Mouse (Mus musculus): Measurements from ENCODE around the gene Gfer. TPM values are rescaled to one million over a fixed set of nuclear protein-coding genes. Genes with fewer than 3 reads are reported as not detected.

Gfer gene
- polyA plus RNA-seq, 1 experiment from 2014 or later: 27.7 TPM

GRCm38 (mm10) chr17:24737135-24737810 lies 41.3 kb upstream of the Gfer start:
- Histone ChIP-seq H3K4me2 (replicated peaks; ENCODE audit: low read depth) (peak overlapping the region; percentile 87), H3K4me1 (replicated peaks; ENCODE audit: control insufficient read depth, insufficient read depth) (peaks cover 7% of the 10 kb centered on the region; the same call in 1 of the 2 replicates), H3K27ac (replicated peaks) (peak overlapping the region; percentile 83), H3K27me3 (ENCODE audit: control insufficient read depth, insufficient read depth, low read length) (no peaks in the 10 kb centered on the region), H3K9me3 (ENCODE audit: control insufficient read depth, low read length) (no peaks in the 10 kb centered on the region), H3K9ac (ENCODE audit: low read length) (peak overlapping the region; percentile 79), H3K4me3 (ENCODE audit: low read depth, low read length) (peak overlapping the region; percentile 65), H3K36me3 (ENCODE audit: control insufficient read depth, insufficient read depth, low read length) (peaks cover 11% of the 10 kb centered on the region; the same call in 1 of the 2 replicates)
- TF ChIP-seq CTCF (IDR thresholded peaks at IDR 0.05; ENCODE audit: low read depth) (peak; percentile 50), EP300 (optimal IDR thresholded peaks at IDR 0.05) (no peak)
- 16% methylated on average over 8 of the region's 8 CpGs for WGBS
- DNase-seq (ENCODE audit: low spot score): no peak
- ATAC-seq (ENCODE audit: low FRiP score, low TSS enrichment): no peak

DNA sequence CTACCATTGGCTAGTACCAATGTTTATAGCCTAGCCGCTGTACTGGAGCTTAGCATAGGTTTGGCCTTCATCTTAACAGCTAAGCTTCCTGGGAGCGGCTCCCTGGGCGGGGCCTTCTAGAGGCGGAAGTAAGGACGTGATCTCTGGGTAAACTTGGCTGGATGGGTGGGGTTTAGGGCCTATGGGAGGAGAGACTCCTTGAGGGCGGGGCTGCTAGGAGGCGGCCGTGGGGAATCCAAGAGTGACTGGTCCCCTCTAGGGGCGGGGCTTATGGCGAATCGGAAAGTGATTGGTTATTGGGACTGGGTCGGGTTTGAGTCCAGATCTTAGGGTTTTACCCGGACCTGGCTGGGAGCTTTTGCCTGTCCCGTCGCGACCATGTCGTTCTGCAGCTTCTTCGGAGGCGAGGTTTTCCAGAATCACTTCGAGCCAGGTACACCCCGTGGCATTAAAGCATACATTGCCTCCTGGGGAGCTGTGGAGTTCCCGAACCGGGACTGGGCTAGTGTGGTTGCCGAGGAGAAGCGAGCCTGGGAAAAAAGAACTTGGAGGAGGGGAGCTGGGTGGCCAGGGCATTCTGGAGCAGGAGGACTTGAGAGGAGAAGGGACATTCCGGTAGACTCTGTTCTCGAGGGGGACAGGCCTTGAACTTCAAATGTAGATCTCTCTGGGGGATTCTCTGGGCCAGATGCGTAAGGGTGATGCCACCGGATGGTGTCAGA lies 40.5 kb upstream of the Gfer start, which contains the start of gene Msrb1:
Msrb1 (plus strand) TSS at position 313 of the 722 bp plus-strand sequence.
- 0 out of 2 replicates have a peak, but pooled peaks have one; percentile 1 for TF ChIP-seq CTCF (IDR thresholded peaks at IDR 0.05; ENCODE audit: low read depth)
- TF ChIP-seq EP300 (optimal IDR thresholded peaks at IDR 0.05): no peak
- H3K4me1 ChIP-seq (replicated peaks; ENCODE audit: control insufficient read depth, insufficient read depth): peaks cover 7% of the 10 kb centered on the region; the same call in 1 of the 2 replicates
- no peaks in the 10 kb centered on the region for H3K27me3 ChIP-seq (ENCODE audit: control insufficient read depth, insufficient read depth, low read length)
- H3K9ac ChIP-seq (ENCODE audit: low read length): peak within 1 kb of the TSS; percentile 79
- H3K4me3 ChIP-seq (ENCODE audit: low read depth, low read length): peak within 1 kb of the TSS; percentile 65
- H3K9me3 ChIP-seq (ENCODE audit: control insufficient read depth, low read length): no peaks in the 10 kb centered on the region
- peak within 1 kb of the TSS; percentile 87 for H3K4me2 ChIP-seq (replicated peaks; ENCODE audit: low read depth)
- peak; percentile 96 for ATAC-seq (ENCODE audit: low FRiP score, low TSS enrichment)
- DNase-seq (ENCODE audit: low spot score): peak; percentile 98
- H3K27ac ChIP-seq (replicated peaks): peak within 1 kb of the TSS; percentile 87
- 1% methylated on average over 29 of the region's 29 CpGs for WGBS
- H3K36me3 ChIP-seq (ENCODE audit: control insufficient read depth, insufficient read depth, low read length): peaks cover 5% of the 10 kb centered on the region; the same call in 1 of the 2 replicates

DNA sequence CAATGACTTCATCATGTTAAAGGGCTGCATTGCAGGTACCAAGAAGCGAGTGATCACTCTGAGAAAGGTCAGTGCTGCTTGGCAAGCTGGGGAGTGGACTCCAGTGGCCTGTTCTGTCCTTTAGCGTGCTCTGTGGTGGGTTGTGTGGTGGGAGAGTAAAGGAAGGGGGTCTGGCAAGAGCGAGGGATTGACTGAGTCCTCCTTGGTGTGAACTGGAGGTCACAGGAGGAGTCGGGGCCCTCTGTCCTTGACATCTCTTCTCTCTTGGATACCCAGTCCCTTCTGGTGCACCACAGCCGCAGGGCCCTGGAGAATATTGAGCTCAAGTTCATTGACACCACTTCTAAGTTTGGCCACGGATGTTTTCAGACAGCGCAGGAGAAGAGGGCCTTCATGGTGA lies 39.5 kb upstream of the Gfer start:
- no peak for ATAC-seq (ENCODE audit: low FRiP score, low TSS enrichment)
- 83% methylated on average over 7 of the region's 7 CpGs for WGBS
- no peak for DNase-seq (ENCODE audit: low spot score)
- no peak overlapping the region for H3K4me2 ChIP-seq (replicated peaks; ENCODE audit: low read depth)
- no peaks in the 10 kb centered on the region for H3K9me3 ChIP-seq (ENCODE audit: control insufficient read depth, low read length)
- peaks cover 7% of the 10 kb centered on the region; the same call in 1 of the 2 replicates for H3K4me1 ChIP-seq (replicated peaks; ENCODE audit: control insufficient read depth, insufficient read depth)
- no peaks in the 10 kb centered on the region for H3K36me3 ChIP-seq (ENCODE audit: control insufficient read depth, insufficient read depth, low read length)
- no peaks in the 10 kb centered on the region for H3K27me3 ChIP-seq (ENCODE audit: control insufficient read depth, insufficient read depth, low read length)
- no peak for TF ChIP-seq CTCF (IDR thresholded peaks at IDR 0.05; ENCODE audit: low read depth)
- H3K9ac ChIP-seq (ENCODE audit: low read length): no peak overlapping the region
- H3K27ac ChIP-seq (replicated peaks): peak overlapping the region; percentile 87; the same call in 1 of the 2 replicates
- H3K4me3 ChIP-seq (ENCODE audit: low read depth, low read length): no peak overlapping the region

DNA sequence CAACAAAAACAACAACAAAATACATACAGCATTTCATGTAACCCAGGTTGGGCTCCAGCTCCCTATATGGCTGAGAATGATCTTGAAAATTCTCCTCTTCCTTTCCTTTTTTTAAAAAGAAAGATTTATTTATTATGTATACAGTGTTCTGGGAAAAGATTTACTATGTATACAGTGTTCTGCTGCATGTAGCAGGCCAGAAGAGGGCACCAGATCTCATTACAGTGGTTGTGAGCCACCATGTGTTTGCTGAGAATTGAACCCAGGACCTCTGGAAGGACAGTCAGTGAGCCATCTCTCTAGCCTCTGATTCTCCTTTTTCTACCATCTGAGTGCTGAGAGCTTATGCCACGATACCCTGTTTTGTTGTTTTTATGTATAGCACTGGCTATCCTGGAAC lies 38.6 kb upstream of the Gfer start:
- Histone ChIP-seq H3K4me1 (replicated peaks; ENCODE audit: control insufficient read depth, insufficient read depth) (peaks cover 7% of the 10 kb centered on the region; the same call in 1 of the 2 replicates), H3K27ac (replicated peaks) (no peak overlapping the region), H3K9me3 (ENCODE audit: control insufficient read depth, low read length) (no peaks in the 10 kb centered on the region), H3K4me3 (ENCODE audit: low read depth, low read length) (no peak overlapping the region), H3K4me2 (replicated peaks; ENCODE audit: low read depth) (no peak overlapping the region), H3K9ac (ENCODE audit: low read length) (no peak overlapping the region), H3K27me3 (ENCODE audit: control insufficient read depth, insufficient read depth, low read length) (no peaks in the 10 kb centered on the region), H3K36me3 (ENCODE audit: control insufficient read depth, insufficient read depth, low read length) (no peaks in the 10 kb centered on the region)
- TF ChIP-seq EP300 (optimal IDR thresholded peaks at IDR 0.05) (no peak), CTCF (IDR thresholded peaks at IDR 0.05; ENCODE audit: low read depth) (0 out of 2 replicates have a peak, but pooled peaks have one; percentile 36)
- no peak for DNase-seq (ENCODE audit: low spot score)
- WGBS: 76% methylated on average over 1 of the region's 1 CpGs
- no peak for ATAC-seq (ENCODE audit: low FRiP score, low TSS enrichment)

- H3K9ac ChIP-seq (ENCODE audit: low read length): no peak overlapping the region
- no peak overlapping the region for H3K27ac ChIP-seq (replicated peaks)
- H3K9me3 ChIP-seq (ENCODE audit: control insufficient read depth, low read length): no peaks in the 10 kb centered on the region
- TF ChIP-seq CTCF (IDR thresholded peaks at IDR 0.05; ENCODE audit: low read depth) (no peak), EP300 (optimal IDR thresholded peaks at IDR 0.05) (no peak)
- no peak overlapping the region for H3K4me3 ChIP-seq (ENCODE audit: low read depth, low read length)
- ATAC-seq (ENCODE audit: low FRiP score, low TSS enrichment) (no peak), DNase-seq (ENCODE audit: low spot score) (no peak)
- WGBS: 87% methylated on average over 21 of the region's 21 CpGs
- H3K27me3 ChIP-seq (ENCODE audit: control insufficient read depth, insufficient read depth, low read length): no peaks in the 10 kb centered on the region
- peaks cover 7% of the 10 kb centered on the region; the same call in 1 of the 2 replicates for H3K4me1 ChIP-seq (replicated peaks; ENCODE audit: control insufficient read depth, insufficient read depth)
- no peak overlapping the region for H3K4me2 ChIP-seq (replicated peaks; ENCODE audit: low read depth)
- H3K36me3 ChIP-seq (ENCODE audit: control insufficient read depth, insufficient read depth, low read length): no peaks in the 10 kb centered on the region
Measured at GRCm38 (mm10) chr17:24733434-24734050, 37.6 kb upstream of the Gfer start.

Data from stomach, postnatal 0 days (tissue).